Mouse (Mus musculus) right cerebral cortex, postnatal 36 days (tissue): ENCODE measurements around the gene Ap1m1.
A peak's percentile ranks its signal among the peaks of the same experiment; 100 is the strongest.

Experiments
- DNase-seq, 2 experiments: peaks; one replicate each; pipeline ENCODE4 v3.0.0; 2022; ENCODE audit warnings: low spot score in 2 of 2, mixed read lengths in 1 of 2

The Ap1m1 gene

GRCm38 (mm10) chr8:72239499-72240402 is at the start of gene Ap1m1:
TSS of gene Ap1m1 (plus strand) at chr8:72240018.
- peak; percentile 96 to 97 for DNase-seq

GRCm38 (mm10) chr8:72190215-72190539 is 49.6 kb upstream of the Ap1m1 start:
- no peak for DNase-seq

- no peak for DNase-seq
Measured at GRCm38 (mm10) chr8:72192065-72192464, 47.8 kb upstream of the Ap1m1 start.

- no peak for DNase-seq
Measured at GRCm38 (mm10) chr8:72197997-72198396, 41.8 kb upstream of the Ap1m1 start.

- no peak for DNase-seq
Measured at GRCm38 (mm10) chr8:72208582-72208981, 31.2 kb upstream of the Ap1m1 start.

- DNase-seq, result no peak
Measured at GRCm38 (mm10) chr8:72210222-72210621, 29.6 kb upstream of the Ap1m1 start.

GRCm38 (mm10) chr8:72210710-72211109 is 29.1 kb upstream of the Ap1m1 start:
- no peak for DNase-seq

GRCm38 (mm10) chr8:72211846-72212245 is 28.0 kb upstream of the Ap1m1 start:
- no peak for DNase-seq

- peak in 1 of 2 experiments; percentile 14 for DNase-seq
Measured at GRCm38 (mm10) chr8:72212751-72213150, 27.1 kb upstream of the Ap1m1 start, which contains the start of gene Cib3. TSS of gene Cib3 (minus strand) at chr8:72212837.

GRCm38 (mm10) chr8:72213536-72213935 is 26.3 kb upstream of the Ap1m1 start, which contains the start of gene Gm11034:
TSS of gene Gm11034 (minus strand) at chr8:72213636.
- no peak for DNase-seq

- DNase-seq, result no peak
Measured at GRCm38 (mm10) chr8:72215060-72215459, 24.8 kb upstream of the Ap1m1 start.

GRCm38 (mm10) chr8:72215871-72216270 is 23.9 kb upstream of the Ap1m1 start:
- no peak for DNase-seq

- no peak for DNase-seq
Measured at GRCm38 (mm10) chr8:72218781-72219540, 20.9 kb upstream of the Ap1m1 start.

- peak; percentile 78 to 89 for DNase-seq
Measured at GRCm38 (mm10) chr8:72219541-72220363, 20.1 kb upstream of the Ap1m1 start, which contains the start of gene Fam32a. TSS of gene Fam32a (plus strand) at chr8:72219730.

- DNase-seq, result no peak
Measured at GRCm38 (mm10) chr8:72220758-72221157, 19.1 kb upstream of the Ap1m1 start.

GRCm38 (mm10) chr8:72222656-72223055 is 17.2 kb upstream of the Ap1m1 start:
- no peak for DNase-seq

- DNase-seq, result no peak
Measured at GRCm38 (mm10) chr8:72240403-72240763, 565 bp downstream of the Ap1m1 start.

GRCm38 (mm10) chr8:72240951-72241350 is 1.1 kb downstream of the Ap1m1 start:
- DNase-seq, result no peak

GRCm38 (mm10) chr8:72242226-72242625 is 2.4 kb downstream of the Ap1m1 start:
- DNase-seq, result no peak

GRCm38 (mm10) chr8:72244610-72245009 is 4.8 kb downstream of the Ap1m1 start:
- no peak for DNase-seq

GRCm38 (mm10) chr8:72257171-72257901 is 17.5 kb downstream of the Ap1m1 start:
- DNase-seq, result no peak
